Mouse (Mus musculus): Measurements from ENCODE around the gene Selenbp1.
"Not testable (repeated sequence)": the region's sequence is repeated elsewhere in the genome, so short reads cannot be mapped to it uniquely, and the experiment has no call there.

Selenbp1 gene

DNA sequence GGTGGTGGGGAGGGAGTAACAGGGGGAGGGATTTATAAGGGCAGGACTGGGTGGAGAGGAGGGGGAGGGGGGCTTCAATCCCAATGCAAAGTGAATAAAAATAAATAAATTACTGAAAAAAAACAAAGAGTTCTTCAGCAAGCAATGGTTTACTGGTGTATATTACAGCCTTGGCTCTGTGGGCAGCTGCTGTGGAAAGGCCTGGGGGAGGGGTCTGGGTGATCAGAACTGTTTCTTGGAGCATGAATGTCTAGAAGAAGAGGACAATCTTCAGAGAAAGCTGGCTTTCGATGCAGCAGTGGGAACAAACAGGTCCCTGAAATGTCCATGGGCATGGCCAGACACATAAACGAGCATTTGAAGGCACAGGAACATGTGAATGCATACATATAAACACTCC lies 577 bp upstream of the Selenbp1 start:
- DNase-seq (ENCODE audit: low spot score in 2 of 2), result not testable (repeated sequence)

DNA sequence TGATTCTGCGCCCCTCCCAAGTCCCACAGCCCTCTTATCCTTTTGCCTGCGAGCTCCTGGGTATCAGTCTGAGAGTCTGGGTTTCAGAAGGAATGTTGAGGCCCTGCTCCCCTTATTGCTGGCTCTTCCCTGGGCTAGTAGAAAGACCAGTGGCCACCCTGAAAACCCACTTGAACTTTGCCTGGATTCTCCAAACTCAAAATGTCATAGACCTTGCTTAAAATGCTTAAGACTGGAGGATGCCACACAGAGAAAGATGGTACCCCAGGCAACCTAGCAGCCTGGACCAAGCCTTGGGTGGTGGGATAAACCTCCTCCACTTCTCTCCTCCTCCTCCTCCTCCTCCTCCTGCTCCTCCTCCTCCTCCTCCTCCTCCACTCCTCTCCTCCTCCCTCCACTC lies 748 bp downstream of the Selenbp1 start:
- not testable (repeated sequence) for DNase-seq (ENCODE audit: low spot score in 2 of 2)

- not testable (repeated sequence) for DNase-seq (ENCODE audit: low spot score in 2 of 2)
Measured at GRCm38 (mm10) chr3:94934564-94934963, 1.7 kb downstream of the Selenbp1 start.

GRCm38 (mm10) chr3:94935332-94935731 lies 2.5 kb downstream of the Selenbp1 start:
- DNase-seq (ENCODE audit: low spot score in 2 of 2), result not testable (repeated sequence)

DNA sequence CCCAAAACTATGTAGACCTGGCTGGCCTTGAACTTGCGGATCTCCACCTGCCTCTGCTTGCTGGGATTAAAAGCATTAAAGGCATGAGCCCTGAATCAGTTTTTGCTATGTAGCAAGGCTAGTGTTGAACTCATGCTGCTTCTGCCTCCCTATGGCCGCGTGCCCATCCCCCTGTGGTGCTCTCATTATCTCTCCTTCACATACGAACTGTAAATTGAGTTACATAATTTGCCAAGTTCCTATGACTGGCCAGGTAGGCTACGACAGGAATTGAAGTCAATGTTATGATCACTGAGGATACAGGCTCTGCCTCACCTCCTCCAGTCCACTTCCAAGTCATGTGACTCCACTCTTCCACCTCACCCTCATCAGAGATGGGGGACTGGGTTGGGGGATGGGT lies 3.3 kb downstream of the Selenbp1 start:
- DNase-seq (ENCODE audit: low spot score in 2 of 2), result not testable (repeated sequence)

DNA sequence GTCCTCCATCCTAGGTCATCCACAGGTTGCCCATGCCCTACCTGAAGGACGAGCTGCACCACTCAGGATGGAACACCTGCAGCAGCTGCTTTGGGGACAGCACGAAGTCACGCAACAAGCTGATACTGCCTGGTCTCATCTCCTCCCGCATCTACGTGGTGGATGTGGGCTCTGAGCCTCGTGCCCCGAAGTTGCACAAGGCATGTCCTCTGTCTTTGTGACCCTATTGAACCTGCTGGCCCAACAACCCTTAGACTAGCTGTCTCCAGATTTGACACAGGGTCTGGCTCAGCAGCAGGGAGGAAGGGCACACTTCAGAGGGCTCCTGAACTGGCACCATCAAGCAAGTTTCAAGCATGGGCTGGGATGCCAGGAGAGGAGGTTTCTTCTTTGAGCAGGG lies 4.3 kb downstream of the Selenbp1 start:
- DNase-seq (ENCODE audit: low spot score in 2 of 2), result not testable (repeated sequence)

DNA sequence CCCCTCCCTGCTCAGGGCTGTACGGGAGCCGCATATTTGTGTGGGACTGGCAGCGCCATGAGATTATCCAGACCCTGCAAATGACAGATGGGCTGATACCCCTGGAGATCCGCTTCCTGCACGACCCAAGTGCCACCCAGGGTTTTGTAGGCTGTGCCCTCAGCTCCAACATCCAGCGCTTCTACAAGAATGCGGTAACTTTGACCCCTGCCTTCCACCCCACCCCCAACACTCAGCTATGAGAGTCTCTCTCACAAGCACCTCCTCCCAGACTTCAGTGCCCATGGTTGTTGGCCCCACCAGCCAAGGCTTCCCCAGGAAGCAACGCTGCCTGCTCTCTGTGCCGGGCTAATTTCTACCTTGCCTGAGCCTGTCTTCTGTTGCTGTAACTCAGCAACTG lies 7.2 kb downstream of the Selenbp1 start:
- not testable (repeated sequence) for DNase-seq (ENCODE audit: low spot score in 2 of 2)

DNA sequence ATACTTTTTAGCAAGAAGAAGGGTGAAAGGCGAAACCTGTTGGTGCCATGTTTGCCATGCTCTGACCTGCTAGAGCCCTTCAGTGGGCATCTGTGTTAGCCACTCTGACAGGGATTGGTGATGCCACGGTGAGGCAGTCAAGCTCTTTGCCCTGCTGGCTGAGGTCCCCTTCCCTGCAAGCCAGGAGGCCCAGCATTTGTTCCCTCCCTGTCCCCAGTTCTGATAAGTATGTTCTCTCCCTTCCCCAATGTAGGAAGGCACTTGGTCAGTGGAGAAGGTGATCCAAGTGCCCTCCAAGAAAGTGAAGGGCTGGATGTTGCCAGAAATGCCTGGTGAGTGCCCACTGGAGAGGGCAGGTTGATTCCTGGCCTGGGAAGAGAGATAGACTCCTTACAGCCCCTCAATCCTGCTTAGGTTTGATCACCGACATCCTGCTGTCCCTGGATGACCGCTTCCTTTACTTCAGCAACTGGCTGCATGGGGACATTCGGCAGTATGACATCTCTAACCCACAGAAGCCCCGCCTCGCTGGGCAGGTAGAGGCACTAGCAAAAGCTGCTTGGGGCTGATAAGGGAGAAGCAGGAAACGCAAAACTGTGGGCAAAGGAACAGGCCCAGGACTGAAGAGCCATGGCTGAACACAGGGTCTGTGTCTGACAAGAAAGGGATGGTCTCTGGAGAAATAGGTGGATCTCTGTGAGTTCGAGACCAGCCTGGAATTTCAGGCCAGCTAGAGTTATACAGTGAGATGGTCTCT lies 9.5 kb downstream of the Selenbp1 start:
- DNase-seq (ENCODE audit: low spot score in 2 of 2), result not testable (repeated sequence)

DNA sequence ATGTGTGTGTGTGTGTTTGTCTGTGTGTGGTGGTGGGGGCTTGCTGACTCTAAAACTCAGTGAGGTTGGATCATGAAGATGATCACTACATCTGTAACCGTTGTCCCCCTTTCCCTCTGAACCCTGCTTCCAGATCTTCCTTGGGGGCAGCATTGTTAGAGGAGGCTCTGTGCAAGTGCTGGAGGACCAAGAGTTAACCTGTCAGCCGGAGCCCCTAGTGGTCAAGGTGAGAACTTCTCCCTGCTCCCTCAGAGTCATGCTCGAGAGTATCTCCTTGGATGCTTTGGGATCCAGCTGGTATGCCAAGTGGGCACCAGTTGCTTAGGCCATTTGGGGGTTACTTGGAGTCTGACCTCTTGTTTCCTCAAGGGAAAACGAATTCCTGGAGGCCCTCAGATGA lies 10.8 kb downstream of the Selenbp1 start:
- not testable (repeated sequence) for DNase-seq (ENCODE audit: low spot score in 2 of 2)

DNA sequence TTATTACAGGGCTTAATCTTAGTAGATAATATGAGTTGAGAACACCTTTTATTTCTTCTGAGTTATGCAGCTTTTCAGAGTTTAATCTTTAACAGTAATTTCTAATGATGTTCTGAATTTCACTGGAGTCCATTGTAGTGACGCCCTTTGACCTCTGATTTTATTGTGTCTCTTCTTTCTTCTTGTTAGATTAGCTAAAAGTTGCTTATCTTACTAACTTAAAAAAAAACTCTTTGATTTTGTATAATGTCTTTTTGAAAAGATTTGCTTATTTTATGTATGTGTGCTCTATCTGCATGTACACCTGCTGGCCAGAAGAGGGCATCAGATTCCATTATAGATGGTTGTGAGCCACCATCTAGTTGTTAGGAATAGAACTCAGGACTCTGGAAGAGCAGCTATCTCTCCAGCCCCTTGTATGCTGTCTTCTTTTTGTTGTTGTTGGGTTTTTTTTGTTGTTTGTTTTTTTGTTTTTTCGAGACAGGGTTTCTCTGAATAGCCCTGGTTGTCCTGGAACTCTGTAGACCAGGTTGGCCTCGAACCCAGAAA lies 15.3 kb downstream of the Selenbp1 start:
- no peak for DNase-seq (ENCODE audit: low spot score in 2 of 2)

GRCm38 (mm10) chr3:94949645-94950044 lies 16.8 kb downstream of the Selenbp1 start:
- no peak for DNase-seq (ENCODE audit: low spot score in 2 of 2)

DNA sequence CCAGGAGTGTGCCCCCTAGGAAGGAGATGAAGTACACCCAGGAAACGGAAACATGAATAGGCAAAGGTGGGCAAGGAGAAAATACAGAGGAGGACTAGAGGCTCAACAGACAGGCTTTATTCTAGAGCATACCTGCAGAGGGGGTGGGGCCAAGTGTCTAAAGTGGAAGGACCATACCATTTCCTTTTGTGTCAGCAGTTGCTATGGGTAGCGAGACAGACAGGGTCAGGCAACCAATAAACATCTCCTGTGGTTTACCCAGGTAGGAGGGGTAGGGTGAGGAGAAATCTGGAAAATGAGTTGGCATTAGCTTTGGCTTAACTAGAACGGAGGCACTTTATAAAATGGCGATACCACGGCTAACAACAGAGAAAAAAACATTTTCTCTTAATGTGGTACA lies 19.9 kb downstream of the Selenbp1 start:
- DNase-seq (ENCODE audit: low spot score in 2 of 2), result peak in 1 of 2 experiments; percentile 26

- DNase-seq (ENCODE audit: low spot score in 2 of 2), result no peak
Measured at GRCm38 (mm10) chr3:94953384-94953763, 20.5 kb downstream of the Selenbp1 start.

DNA sequence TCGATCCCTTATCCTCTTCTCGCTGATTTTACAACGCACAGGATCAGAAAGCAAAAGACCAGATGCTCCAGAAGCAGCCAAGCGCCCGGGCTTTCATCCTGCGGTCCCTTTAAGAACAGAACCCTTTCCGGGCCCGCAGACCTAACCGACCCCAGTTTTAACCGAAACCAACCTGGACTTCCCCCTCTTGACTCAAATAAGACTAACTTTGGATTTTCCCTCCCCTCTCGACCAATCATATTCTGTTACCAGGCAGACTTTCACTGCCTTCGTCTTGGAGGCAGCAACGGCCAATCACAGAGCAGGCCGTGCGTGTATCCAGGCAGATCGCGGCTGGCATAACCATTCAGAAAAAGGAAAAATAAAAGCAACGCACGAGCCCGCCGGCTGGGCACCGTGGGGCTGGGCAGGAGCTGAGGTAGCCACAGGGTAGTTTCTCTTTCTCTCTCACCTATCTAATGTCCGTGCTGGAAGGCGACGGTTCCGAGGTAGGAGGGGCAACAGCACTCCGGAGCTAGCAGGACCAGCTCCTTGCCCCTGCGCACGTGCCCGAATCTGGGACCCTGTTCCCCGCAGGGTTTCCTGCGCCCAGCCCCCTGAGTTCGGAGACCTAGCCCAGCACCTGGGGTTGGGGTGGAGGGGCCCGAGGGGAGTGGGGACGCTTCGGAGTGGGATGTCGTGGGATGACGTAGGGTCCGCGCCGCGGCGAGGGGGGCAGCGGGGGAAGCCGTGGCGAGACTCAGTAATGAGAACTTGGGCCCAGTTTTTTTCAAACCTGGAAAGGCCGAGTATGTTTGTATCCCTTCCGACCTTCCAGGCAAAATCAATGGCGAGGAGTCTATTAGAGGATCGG lies 21.1 kb downstream of the Selenbp1 start, which contains the start of gene Rfx5:
Gene Rfx5 (plus strand): TSS at position 312 of the 853 bp plus-strand sequence.
- DNase-seq (ENCODE audit: low spot score in 2 of 2), result peak; percentile 93 to 97

- no peak for DNase-seq (ENCODE audit: low spot score in 2 of 2)
Measured at GRCm38 (mm10) chr3:94958295-94958694, 25.4 kb downstream of the Selenbp1 start.

GRCm38 (mm10) chr3:94959871-94960270 lies 27.0 kb downstream of the Selenbp1 start:
- no peak for DNase-seq (ENCODE audit: low spot score in 2 of 2)

DNA sequence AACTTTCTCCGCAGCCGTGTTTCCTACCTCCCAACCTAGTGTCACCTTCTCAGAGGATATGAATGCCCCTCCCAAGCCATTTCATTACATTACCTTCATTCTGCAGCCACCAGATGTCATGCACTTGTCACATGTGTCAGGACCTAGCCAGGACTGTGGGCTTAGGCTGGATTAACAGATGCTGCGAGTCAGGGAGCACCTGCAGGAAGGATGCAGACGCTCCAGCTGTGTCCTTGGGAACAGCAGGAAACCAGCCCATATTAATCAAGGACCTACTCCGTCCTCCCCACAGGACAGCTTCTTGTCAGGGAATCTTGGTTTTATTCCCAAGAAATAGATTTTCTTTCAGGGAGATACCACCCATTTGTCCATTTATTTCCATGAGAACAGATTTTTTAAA lies 27.5 kb downstream of the Selenbp1 start:
- no peak for DNase-seq (ENCODE audit: low spot score in 2 of 2)

- no peak for DNase-seq (ENCODE audit: low spot score in 2 of 2)
Measured at GRCm38 (mm10) chr3:94964989-94965388, 32.1 kb downstream of the Selenbp1 start.

- DNase-seq (ENCODE audit: low spot score in 2 of 2), result no peak
Measured at GRCm38 (mm10) chr3:94965878-94966277, 33.0 kb downstream of the Selenbp1 start.

DNA sequence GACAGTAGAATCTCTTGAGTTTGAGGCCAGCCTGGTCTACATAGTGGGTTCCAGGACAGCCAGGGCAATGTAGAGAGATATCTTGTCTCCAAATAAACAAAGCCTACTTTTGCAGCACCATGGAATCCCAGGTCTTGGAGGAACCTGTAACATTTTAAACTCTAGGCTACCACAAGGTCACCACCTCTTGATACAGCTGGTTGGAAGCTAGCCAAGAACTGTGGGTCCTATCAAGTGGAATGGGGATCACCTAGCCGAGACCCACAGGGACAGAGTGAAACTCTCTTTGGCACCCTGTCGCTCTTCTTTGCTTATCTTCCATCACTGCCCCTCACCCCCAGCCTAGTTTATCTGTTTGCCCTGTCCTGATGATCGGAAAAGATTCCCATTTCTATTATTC lies 39.7 kb downstream of the Selenbp1 start:
- DNase-seq (ENCODE audit: low spot score in 2 of 2), result no peak

- no peak for DNase-seq (ENCODE audit: low spot score in 2 of 2)
Measured at GRCm38 (mm10) chr3:94973620-94974019, 40.8 kb downstream of the Selenbp1 start.

DNA sequence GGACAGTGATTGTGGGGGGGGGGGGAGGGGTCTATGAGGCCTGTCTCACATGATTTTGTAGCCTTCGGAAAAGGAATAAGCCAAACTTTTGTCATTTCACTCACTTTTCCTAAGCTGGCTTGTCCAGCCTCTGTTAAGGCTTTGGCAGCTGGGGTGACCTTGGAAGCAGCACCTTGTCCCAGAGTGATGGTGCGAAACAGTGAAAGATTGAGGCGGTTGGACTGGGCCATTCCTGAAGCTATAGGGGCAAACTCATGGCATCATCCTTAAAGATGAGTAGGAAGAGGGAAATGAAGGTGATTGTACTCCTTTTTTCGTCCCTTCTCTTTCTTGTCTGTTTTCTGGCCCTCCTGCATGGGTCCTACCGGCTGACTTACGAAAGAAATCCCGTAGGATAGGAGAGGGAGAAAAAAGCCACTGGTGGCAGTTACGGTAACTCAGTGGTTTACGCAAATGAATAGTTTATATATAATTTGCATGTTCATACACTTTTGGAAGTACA lies 41.2 kb downstream of the Selenbp1 start:
- no peak for DNase-seq (ENCODE audit: low spot score in 2 of 2)

All from left cerebral cortex, adult 9 months (tissue).